Mouse (Mus musculus) adrenal gland, postnatal 36 days (tissue): ENCODE results near the gene Trmt5. TPM values are rescaled to one million over a fixed set of nuclear protein-coding genes. Genes with fewer than 3 reads are reported as not detected.
A peak's percentile ranks its signal among the peaks of the same experiment; 100 is the strongest.

Experiments
- DNase-seq, 2 experiments: peaks; one replicate each; pipeline ENCODE4 v3.0.0; 2021; ENCODE audit warnings: mixed read lengths in 1 of 2
- long read RNA-seq, 2 experiments: library from polyadenylated mRNA; stranded (forward); transcript quantifications; one replicate each; pipeline ENCODE4 v2.0.0; 2021; ENCODE audit warnings: borderline sequencing depth in 2 of 2
- total RNA-seq, 2 experiments: library from RNA; stranded (reverse); gene quantifications; 2 replicates each; pipeline ENCODE4 v1.2.3; 2021

Gene Trmt5
- 10 to 100 TPM; 11.3 to 11.6 TPM for total RNA-seq
- long read RNA-seq, experiment 1, transcript Trmt5-201 (5 exons, 2,066 nt) = major isoform, 9 of 13 reads
- long read RNA-seq, experiment 1, partial matches to known transcripts = 1 of 13 reads
- long read RNA-seq, experiment 1, other reads (novel, unspliced or antisense) = 3 of 13 reads
- long read RNA-seq, experiment 2, transcript Trmt5-201 (5 exons, 2,066 nt) = major isoform, 5 of 7 reads
- long read RNA-seq, experiment 2, partial matches to known transcripts = 0 of 7 reads
- long read RNA-seq, experiment 2, other reads (novel, unspliced or antisense) = 2 of 7 reads

- peak; percentile 94 for DNase-seq
Observed at GRCm38 (mm10) chr12:73286287-73287092, at the start of gene Trmt5, which contains the start of gene Slc38a6. Gene Trmt5, minus strand, starts transcription at chr12:73286710. Gene Slc38a6, plus strand, starts transcription at chr12:73286779.

- DNase-seq = no peak
Observed at GRCm38 (mm10) chr12:73334051-73334551, 47.6 kb upstream of the Trmt5 start.

GRCm38 (mm10) chr12:73332701-73333100 lies 46.2 kb upstream of the Trmt5 start:
- DNase-seq = no peak

- no peak for DNase-seq
Observed at GRCm38 (mm10) chr12:73330236-73330635, 43.7 kb upstream of the Trmt5 start.

- DNase-seq = no peak
Observed at GRCm38 (mm10) chr12:73328448-73329167, 42.1 kb upstream of the Trmt5 start.

GRCm38 (mm10) chr12:73327381-73327780 lies 40.9 kb upstream of the Trmt5 start:
- no peak for DNase-seq

GRCm38 (mm10) chr12:73325617-73326016 lies 39.1 kb upstream of the Trmt5 start:
- peak; percentile 42 to 78 for DNase-seq

GRCm38 (mm10) chr12:73325181-73325580 lies 38.7 kb upstream of the Trmt5 start:
- no peak for DNase-seq

GRCm38 (mm10) chr12:73324742-73325141 lies 38.2 kb upstream of the Trmt5 start:
- peak; percentile 46 to 59 for DNase-seq

- no peak for DNase-seq
Observed at GRCm38 (mm10) chr12:73324180-73324586, 37.7 kb upstream of the Trmt5 start.

- no peak for DNase-seq
Observed at GRCm38 (mm10) chr12:73317706-73318686, 31.5 kb upstream of the Trmt5 start.

- no peak for DNase-seq
Observed at GRCm38 (mm10) chr12:73308711-73309110, 22.2 kb upstream of the Trmt5 start.

GRCm38 (mm10) chr12:73307750-73308149 lies 21.2 kb upstream of the Trmt5 start:
- peak in 1 of 2 experiments; percentile 10 for DNase-seq

- DNase-seq = peak; percentile 9 to 36
Observed at GRCm38 (mm10) chr12:73304636-73305035, 18.1 kb upstream of the Trmt5 start.

- no peak for DNase-seq
Observed at GRCm38 (mm10) chr12:73300531-73300930, 14.0 kb upstream of the Trmt5 start.

- DNase-seq = no peak
Observed at GRCm38 (mm10) chr12:73298621-73299020, 12.1 kb upstream of the Trmt5 start.

- no peak for DNase-seq
Observed at GRCm38 (mm10) chr12:73295505-73296140, 9.1 kb upstream of the Trmt5 start.

- no peak for DNase-seq
Observed at GRCm38 (mm10) chr12:73294884-73295283, 8.4 kb upstream of the Trmt5 start.

- DNase-seq = no peak
Observed at GRCm38 (mm10) chr12:73288626-73289025, 2.1 kb upstream of the Trmt5 start.

GRCm38 (mm10) chr12:73287609-73288008 lies 1.1 kb upstream of the Trmt5 start:
- DNase-seq = peak; percentile 17 to 28

GRCm38 (mm10) chr12:73274921-73275320 lies 11.6 kb downstream of the Trmt5 start:
- DNase-seq = peak in 1 of 2 experiments; percentile 21
